Mouse (Mus musculus) C3H10T1/2 (cell line): ENCODE measurements around the gene Rab2b. TPM values are rescaled to one million over a fixed set of nuclear protein-coding genes. Genes with fewer than 3 reads are reported as not detected.

ENCODE experiments used
- polyA plus RNA-seq, 2 experiments: library from polyadenylated mRNA; unstranded; fragments of >200 nt; fragmentation: generic; extraction: Trizol; gene quantifications; one replicate each; pipeline ENCODE4 v1.2.1; 2012; ENCODE audit warnings: missing spikeins in 2 of 2

Rab2b gene
- polyA plus RNA-seq, result 10 to 100 TPM in 1 of 2 experiments, under 1 TPM in 1; 0.42 to 11.7 TPM

DNA sequence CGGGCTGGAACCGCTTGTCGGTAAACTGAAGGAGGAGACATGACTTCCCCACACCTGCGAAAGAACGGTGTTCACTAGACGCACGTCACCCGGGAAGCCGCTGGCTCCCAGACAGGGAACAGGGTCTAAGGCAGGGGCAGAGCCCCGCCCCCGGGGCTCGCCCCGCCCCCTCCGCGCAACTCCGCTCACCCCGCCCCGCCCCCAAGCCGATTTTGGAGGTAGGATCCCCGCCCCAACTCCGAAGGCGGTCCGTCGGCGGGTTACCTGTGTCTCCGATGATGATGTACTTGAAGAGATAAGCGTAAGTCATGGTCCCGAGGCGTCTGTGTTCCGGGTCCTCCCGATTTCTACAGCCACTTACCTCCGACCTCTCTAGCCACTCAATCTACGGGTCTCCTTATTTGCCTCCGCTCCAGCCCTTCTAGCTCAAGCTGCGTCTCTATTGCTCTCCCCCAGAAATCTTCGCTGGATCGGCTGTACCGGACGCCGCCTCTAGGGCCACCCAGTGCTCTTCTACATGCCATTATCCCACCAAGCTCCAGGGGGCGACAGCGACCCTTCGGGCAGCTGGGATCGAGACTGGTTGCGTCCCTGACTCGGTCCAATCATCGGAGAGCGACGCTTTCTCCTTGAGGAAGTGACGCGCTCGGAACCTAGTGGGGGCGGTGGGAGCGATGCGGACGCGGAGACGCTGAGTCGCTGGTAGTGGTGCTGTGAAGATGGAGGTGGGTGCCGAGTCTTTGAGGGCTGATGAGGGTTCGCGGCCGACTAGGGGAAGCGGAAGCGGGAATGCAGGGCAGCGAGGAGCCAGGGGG is at the start of gene Rab2b, which contains the start of gene Tox4:
Rab2b (minus strand) TSS at position 614 of the 815 bp plus-strand sequence.
Tox4 (plus strand) TSS at position 215 of the 815 bp plus-strand sequence.

DNA sequence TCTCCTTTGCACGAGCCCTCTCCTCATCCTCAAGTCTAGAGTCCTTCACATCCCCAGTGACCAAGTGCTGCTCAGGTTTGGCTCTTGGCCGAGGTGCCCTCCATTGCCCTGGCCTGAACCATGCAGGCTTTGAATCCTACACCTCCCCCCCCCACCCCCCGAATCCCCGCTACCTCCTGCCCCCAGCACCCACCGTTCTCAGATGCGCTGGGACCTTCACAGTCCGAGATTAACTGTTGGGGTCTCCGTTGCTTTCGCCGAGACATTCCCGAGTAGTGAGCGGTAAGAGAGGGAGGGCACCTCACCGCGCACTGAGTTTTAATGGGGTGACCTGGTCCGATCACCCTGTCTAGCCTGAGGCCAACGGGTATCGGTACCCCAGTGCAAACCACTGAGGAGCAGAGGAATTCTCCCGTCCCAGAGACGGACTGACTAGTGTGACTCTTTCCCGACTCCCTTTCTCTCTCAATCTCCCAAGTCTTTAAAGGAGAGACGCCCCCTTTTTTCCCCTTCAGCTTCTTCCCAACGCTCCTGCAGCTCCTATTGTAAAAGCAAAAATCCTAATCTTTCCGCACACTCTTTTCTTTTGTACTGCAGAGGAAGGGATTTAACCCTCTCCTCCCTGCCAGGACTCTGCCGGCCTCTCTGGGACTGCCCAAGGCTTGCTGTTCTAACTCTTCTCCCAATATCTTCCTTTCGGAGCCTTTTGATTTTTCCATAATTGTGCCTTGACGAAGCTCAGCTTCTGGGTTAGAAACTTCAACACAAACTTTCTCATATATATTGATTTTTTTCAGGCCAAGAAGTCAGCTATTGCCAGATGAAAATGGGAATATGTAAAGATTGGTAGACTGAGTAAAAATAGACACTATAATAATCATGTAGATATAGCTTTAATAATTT is 48.8 kb upstream of the Rab2b start, which contains the start of gene Sall2:
Sall2 (minus strand) TSS at position 853 of the 903 bp plus-strand sequence.

DNA sequence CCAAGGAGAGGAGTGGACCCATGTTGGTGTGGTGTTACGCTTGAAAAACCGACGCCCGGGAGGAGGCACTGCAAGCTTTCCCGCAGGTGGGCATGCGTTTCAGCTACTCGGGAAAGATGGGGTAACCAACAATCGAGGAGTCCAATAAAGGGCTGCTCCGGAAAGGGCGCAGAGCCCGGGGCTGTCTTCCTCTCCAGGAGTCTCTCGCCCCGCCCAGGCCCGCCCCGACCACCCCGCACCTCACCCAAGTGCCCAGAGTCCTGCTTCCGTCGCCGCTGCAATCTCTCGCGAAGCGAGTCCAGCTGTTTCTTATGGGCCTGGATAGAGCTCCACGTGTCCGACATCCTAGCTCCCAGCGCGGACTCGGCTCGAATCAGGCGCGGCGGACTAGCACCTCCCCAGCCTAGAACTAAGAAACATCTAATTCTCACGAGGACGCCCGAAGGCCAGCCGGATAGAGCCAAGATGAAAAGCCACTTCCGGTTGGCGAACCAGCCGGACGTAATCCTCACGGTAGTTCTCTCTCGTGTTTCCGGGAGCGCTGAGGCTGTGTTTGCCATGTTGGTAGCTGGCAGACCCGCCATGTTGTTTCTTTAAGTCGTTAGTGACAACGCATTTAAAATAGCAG is 25.4 kb upstream of the Rab2b start, which contains the start of gene Mettl3:
Mettl3 (minus strand) TSS at position 485 of the 628 bp plus-strand sequence.

DNA sequence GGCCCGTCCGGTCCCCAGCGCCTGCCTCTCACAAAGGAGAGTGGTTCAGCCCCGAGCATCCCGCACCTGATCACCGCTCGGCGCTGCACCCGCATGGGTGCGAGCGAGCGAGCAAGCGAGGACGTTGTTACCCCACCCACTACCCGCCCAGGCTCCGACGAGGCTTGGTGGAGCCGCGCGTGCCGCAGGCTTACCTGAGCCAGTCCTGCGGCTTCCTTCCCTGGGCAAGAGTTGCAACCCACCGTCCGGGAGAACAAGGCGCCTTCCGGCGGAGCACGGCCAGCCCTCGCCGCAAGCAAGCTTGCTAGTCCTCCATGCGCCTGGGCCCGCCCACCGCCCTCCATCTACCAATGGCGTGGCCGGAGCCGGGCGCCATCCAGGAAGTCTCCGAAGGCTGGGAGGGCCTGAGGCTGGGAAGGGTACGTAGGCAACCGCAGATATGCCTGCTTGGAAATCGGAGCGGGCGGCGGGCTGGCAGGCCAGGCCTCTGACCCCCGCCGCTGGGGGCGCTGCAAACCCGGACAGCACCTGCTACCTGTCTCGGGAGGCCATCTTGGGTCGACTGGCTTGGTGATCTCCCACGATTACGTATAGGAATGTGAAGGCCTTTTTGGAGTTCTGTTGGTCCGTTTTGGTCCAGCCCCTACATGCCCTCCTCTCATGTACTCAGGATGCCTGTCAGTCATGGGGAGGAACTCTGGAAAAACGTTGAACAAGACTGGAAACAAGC is 21.7 kb downstream of the Rab2b start, which contains the start of gene Chd8:
Chd8 (minus strand) TSS at position 297 of the 730 bp plus-strand sequence.

Other genes starting within 250 kb of the Rab2b start
- gene Olfr221, start 237.1 kb downstream of the Rab2b start, polyA plus RNA-seq, result not detected
- 100 to 1,000 TPM in 1 of 2 experiments, 10 to 100 TPM in 1; 89.0 to 129 TPM for gene Hnrnpc, start 175.5 kb downstream of the Rab2b start, polyA plus RNA-seq
- gene Rpgrip1, start 168.8 kb downstream of the Rab2b start, polyA plus RNA-seq, result 1 to 10 TPM; 1.5 to 2.2 TPM
- gene Supt16, start 82.1 kb downstream of the Rab2b start, polyA plus RNA-seq, result 10 to 100 TPM in 1 of 2 experiments, 1 to 10 TPM in 1; 1.1 to 10.2 TPM
- 10 to 100 TPM in 1 of 2 experiments, 1 to 10 TPM in 1; 6.0 to 32.5 TPM for gene Chd8, start 21.8 kb downstream of the Rab2b start, polyA plus RNA-seq
- 10 to 100 TPM in 1 of 2 experiments, 1 to 10 TPM in 1; 5.0 to 17.1 TPM for gene Tox4, start 399 bp downstream of the Rab2b start, polyA plus RNA-seq
- gene Mettl3, start 25.6 kb upstream of the Rab2b start, polyA plus RNA-seq, result 10 to 100 TPM; 14.4 to 24.7 TPM
- 1 to 10 TPM; 1.4 to 6.9 TPM for gene Sall2, start 49.2 kb upstream of the Rab2b start, polyA plus RNA-seq
- gene Olfr1513, start 76.9 kb upstream of the Rab2b start, polyA plus RNA-seq, result not detected
- not detected for gene Olfr1512, start 99.6 kb upstream of the Rab2b start, polyA plus RNA-seq
- gene Olfr1511, start 117.8 kb upstream of the Rab2b start, polyA plus RNA-seq, result not detected
- not detected for gene Olfr1510, start 134.8 kb upstream of the Rab2b start, polyA plus RNA-seq
- gene Olfr1509, start 163.4 kb upstream of the Rab2b start, polyA plus RNA-seq, result not detected
- not detected for gene Olfr1508, start 187.9 kb upstream of the Rab2b start, polyA plus RNA-seq
- gene Olfr1507, start 216.2 kb upstream of the Rab2b start, polyA plus RNA-seq, result not detected